Mouse (Mus musculus) brain, embryonic 18.5 days (tissue): ENCODE measurements around the gene Ogn.

Experiments
- DNase-seq: peaks from one replicate; pipeline ENCODE4 v3.0.0-alpha.2; 2012; ENCODE audit warnings: low read depth, low spot score

Gene Ogn

DNA sequence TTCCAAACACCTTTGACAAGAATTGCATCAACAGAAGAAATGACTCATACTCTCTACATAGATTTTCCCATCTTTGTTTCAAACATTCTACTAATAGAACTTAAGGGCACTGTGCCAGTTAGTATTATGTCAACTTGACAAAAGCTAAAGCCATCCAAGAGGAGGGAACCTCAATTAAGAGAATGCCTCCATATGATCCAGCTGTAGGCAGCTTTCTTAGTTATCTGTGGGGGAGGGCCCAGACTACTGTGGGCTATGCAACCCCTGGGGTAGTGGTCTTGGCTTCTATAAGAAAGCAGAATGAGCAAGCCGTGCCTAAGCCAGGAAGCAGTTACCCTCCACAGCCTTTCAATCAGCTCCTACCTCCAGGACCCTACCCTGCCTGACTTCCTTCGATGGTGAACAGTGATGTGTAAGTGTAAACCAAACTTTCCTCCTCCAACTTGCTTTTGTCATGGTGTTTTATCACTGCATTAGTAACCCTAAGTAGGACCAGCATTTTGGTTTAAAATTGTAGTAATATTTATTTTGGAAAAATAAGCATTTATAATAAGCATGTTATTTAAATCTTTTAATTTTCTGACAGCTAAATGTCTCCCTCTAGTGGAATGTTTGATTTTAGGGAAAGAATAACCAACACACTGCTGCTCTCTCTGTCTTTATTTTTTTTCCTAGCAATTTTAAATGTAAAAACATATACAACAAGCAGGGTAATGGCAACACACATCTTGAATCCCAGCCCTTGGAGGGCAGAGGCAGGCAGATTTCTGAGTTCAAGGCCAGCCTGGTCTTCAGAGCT lies 37.1 kb downstream of the Ogn start:
- DNase-seq, result no peak

DNA sequence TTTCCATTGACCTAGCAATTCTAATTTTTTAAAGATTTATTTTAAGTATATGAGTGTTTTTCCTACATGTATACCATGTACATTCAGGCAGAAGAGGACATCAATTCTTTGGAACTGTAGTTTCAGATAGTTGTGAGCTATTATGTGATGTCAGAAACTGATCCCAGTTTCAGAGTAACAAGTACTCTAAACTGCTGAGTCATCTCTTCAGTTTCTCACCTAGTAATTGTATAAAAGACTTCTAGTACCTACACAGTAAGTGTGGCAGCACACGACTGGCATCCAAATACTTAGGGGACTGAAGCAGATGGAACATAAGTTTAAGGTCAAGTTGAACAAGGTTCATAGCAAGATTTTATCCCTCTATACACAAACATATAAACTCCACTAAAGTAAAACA lies 38.2 kb downstream of the Ogn start:
- DNase-seq, result no peak

DNA sequence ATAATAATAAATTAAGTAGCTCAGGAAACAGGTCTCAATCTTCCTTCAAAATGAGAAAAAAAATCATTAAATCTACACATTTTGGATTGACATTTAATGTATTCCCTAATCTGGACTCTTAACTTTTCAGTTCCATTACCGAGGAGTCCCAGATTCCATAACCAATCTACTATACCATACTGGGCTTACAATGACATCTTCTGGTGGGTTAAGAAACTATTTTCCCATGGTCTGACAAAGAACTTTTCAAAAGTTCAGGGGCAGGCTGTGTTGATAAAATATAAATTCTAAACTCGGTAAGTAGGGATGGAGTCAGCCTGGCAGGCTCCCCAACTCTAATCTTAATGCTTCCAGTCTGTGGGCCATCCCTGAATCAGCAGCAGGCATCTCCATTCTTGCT lies 43.3 kb downstream of the Ogn start:
- DNase-seq, result no peak

DNA sequence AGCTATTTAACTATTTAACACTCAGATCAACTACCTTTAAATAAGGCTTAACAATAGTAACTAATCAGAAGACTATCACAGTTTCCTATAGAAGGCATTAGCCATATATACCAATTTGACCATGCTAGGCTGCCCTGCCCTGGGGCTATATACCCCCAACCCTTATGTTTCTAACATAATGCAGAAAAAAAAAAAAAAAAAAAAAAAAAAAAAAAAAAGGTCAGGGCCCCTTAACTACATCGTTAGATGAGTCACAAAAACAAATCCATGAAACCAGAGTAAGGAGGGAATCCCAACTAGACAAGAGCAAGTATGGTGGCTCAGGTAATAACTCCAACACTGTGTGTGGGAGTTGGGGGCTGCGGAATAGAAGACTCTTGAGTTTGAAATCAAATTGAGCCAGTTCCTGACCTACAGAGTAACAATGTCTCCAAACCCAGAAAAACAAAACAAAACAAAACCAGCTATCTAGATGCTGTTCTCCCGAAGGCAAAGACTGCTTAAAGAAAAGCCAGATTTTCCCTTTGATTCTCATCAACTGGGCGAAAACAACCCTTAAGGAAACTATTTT lies 44.0 kb downstream of the Ogn start:
- no peak for DNase-seq

DNA sequence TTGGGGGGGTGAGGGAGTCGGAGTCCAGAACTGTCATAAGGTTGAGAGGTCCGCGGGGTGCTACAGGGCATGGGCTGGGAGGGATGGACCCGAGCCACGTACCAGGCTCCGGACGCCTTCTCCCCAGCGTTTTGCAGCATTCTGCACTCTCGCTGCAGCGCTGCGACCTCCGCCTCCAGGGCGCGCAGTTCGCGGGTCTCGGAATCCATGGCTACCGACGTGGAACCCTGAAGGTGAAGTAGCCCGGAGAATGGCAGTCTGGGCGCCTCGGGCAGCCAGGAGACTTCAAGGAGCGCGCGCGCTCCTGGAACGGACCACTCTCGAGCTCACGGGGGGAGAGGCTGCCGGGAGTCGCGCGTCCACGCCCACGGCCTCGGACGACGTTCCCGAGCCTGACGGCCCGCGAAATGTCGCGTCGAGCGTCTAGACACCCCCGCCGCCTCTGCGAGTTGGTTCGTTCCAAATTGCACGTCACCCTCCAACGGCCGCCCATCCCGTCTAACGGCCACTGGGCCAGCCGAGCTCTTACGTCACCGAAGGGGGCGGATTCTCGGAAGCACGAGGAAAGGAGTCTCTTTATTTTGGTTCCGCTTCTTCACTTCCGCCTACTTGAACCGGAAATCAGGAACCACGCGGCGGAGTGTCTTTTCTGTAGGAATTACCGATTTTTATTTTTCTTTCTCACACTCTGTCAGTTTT lies 44.8 kb downstream of the Ogn start, which contains the start of the genes Cenpp and Nol8:
Gene Cenpp, minus strand, starts transcription at position 305 of the 699 bp plus-strand sequence.
Gene Nol8, plus strand, starts transcription at position 598 of the 699 bp plus-strand sequence.
- DNase-seq, result peak; percentile 98

DNA sequence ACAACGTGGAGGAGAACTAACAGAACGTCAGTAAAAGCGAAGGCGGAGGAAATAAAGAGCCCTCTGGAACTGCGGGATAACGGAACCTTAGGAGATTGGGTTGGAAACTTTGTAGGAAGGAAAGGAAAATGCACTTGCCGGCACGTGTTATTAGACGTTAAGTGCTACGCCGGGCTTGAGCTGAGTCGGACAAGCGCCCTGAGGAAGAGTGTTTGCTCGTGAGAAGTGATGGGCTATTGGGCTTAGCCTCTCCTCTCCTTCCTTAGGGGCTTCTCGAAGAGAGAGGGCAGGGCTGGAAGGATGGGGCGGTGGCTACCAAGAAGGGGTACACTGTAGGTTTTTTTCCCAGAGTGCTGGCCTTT lies 45.3 kb downstream of the Ogn start:
- no peak for DNase-seq
